In the genomic region with DNA sequence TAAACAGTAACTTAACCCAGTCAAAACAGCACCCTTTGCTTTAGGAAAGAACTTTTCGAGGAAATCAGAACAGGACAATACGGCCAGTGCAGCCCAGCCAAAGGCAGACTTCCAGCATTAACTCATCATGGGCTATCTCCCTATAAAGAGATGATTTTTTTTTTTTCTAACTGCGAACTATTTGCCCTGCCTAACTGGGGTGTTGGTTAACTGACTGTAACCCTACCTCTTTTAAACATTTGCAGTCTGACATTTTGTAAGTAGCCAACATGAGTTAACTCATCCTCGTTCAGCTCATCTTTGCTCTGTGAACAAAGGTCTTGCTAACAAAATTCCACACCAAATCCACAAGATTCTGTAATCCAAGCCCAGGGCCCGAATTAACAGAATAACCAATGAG, we compare ENCODE assay signal across 8 mouse cellular contexts. TPM values are rescaled to one million over a fixed set of nuclear protein-coding genes. Genes with fewer than 3 reads are reported as not detected.
DNase-seq lines count a peak whose midpoint lies in the region; ATAC-seq lines count a peak whose summit lies in the region.

No protein-coding gene starts in this region.

- H3K27me3 ChIP-seq in heart, embryonic 12.5 days (replicated peaks): no peaks in the 10 kb centered on the region
- peaks cover 11% of the 10 kb centered on the region; the same call in 1 of the 2 replicates for H3K27me3 ChIP-seq in hindbrain, embryonic 12.5 days

- H3K27ac ChIP-seq in heart, embryonic 12.5 days (ENCODE audit: poor library complexity, severe bottlenecking): no peak overlapping the region
- H3K27ac ChIP-seq in hindbrain, embryonic 12.5 days: no peak overlapping the region
- H3K27ac ChIP-seq in macrophage: peak overlapping the region; percentile 77

- DNase-seq in heart, postnatal 14 days: no peak
- DNase-seq in adipocyte (ENCODE audit: low spot score): peak; percentile 57
- no peak for DNase-seq in thymus, postnatal 4 days
- DNase-seq in urinary bladder, postnatal 4 days (ENCODE audit: low spot score in 2 of 2): no peak

- peak overlapping the region; percentile 19; the same call in 1 of the 2 replicates for H3K4me2 ChIP-seq in heart, embryonic 12.5 days
- peak overlapping the region; percentile 90 for H3K4me2 ChIP-seq in hindbrain, embryonic 12.5 days (replicated peaks)

- 0 out of 2 replicates have a peak overlapping the region, but pooled peaks have one; percentile 11 for H3K4me3 ChIP-seq in heart, embryonic 12.5 days
- H3K4me3 ChIP-seq in hindbrain, embryonic 12.5 days: peak overlapping the region; percentile 82
- H3K4me3 ChIP-seq in macrophage (ENCODE audit: inconsistent target): peak overlapping the region; percentile 86

- no peak for ATAC-seq in heart, embryonic 12.5 days (ENCODE audit: insufficient number of reproducible peaks, low FRiP score)
- ATAC-seq in hindbrain, embryonic 12.5 days (ENCODE audit: low FRiP score): no peak
- no peak for ATAC-seq in granulocyte monocyte progenitor cell, adult 5-6 weeks (replicated peaks; ENCODE audit: poor library complexity, severe bottlenecking)

- no peak overlapping the region for H3K9ac ChIP-seq in heart, embryonic 12.5 days
- no peak overlapping the region for H3K9ac ChIP-seq in hindbrain, embryonic 12.5 days

- peaks cover 50% of the 10 kb centered on the region for H3K4me1 ChIP-seq in heart, embryonic 12.5 days (replicated peaks)
- peaks cover 19% of the 10 kb centered on the region for H3K4me1 ChIP-seq in hindbrain, embryonic 12.5 days

- no peaks in the 10 kb centered on the region for H3K36me3 ChIP-seq in heart, embryonic 12.5 days
- H3K36me3 ChIP-seq in hindbrain, embryonic 12.5 days: 0 out of 2 replicates have a peak, but pooled peaks cover 4% of the 10 kb centered on the region
- 0 out of 2 replicates have a peak, but pooled peaks cover 5% of the 10 kb centered on the region for H3K36me3 ChIP-seq in macrophage (ENCODE audit: inconsistent target)

- 61% methylated on average over 5 of the region's 5 CpGs for WGBS in heart, embryonic 12.5 days
- WGBS in hindbrain, embryonic 12.5 days: 46% methylated on average over 5 of the region's 5 CpGs
- WGBS in macrophage (ENCODE audit: missing documents): 94% methylated on average over 5 of the region's 5 CpGs

- H3K79me2 ChIP-seq in macrophage (ENCODE audit: inconsistent target): peaks cover 63% of the 10 kb centered on the region

- no peaks in the 10 kb centered on the region for H3K9me3 ChIP-seq in heart, embryonic 12.5 days (replicated peaks)
- no peaks in the 10 kb centered on the region for H3K9me3 ChIP-seq in hindbrain, embryonic 12.5 days (replicated peaks)

- intact Hi-C loops in heart, postnatal 14 days (cut with DNase I): no loop called here

RNA-seq across cellular contexts. Expression of gene Sh3bp5, which starts 1.5 kb away (rescaled TPM):
- polyA plus RNA-seq in heart, embryonic 12.5 days (2016; fragmentation: Nextera tagmentation; extraction: Ambion mirVana): 29.9 and 30.2 TPM in 2 replicates
- 10 to 100 TPM; 44.4 to 47.3 TPM for total RNA-seq in heart, postnatal 14 days (2021)
- polyA plus RNA-seq in hindbrain, embryonic 12.5 days (2016; fragmentation: Nextera tagmentation; extraction: Ambion mirVana): 54.9 and 68.0 TPM in 2 replicates
- 100 to 1,000 TPM in 16 of 26 experiments, 10 to 100 TPM in 10; 59.6 to 272 (median 117) TPM for total RNA-seq in macrophage (2018; cell fraction: chromatin; rRNA removed)
- total RNA-seq in macrophage (2018; cell fraction: cytosol; rRNA removed): 100 to 1,000 TPM in 24 of 26 experiments, 10 to 100 TPM in 2; 96.2 to 190 (median 141) TPM
- total RNA-seq in macrophage (2018; cell fraction: nucleus; rRNA removed): 100 to 1,000 TPM in 18 of 26 experiments, 10 to 100 TPM in 8; 64.7 to 176 (median 139) TPM
- 90.6 to 150 TPM (median 150 TPM) in 3 replicates for polyA plus RNA-seq in macrophage (2018)
- 5.0 and 6.3 TPM in 2 replicates for total RNA-seq in granulocyte monocyte progenitor cell, adult 5-6 weeks (2014; fragmentation: Nextera tagmentation)
- total RNA-seq in granulocyte monocyte progenitor cell, adult 5-6 weeks (2017): 2.7 and 2.8 TPM in 2 replicates

RNA-seq across cellular contexts. Expression of gene Eaf1, which starts 59.8 kb away (rescaled TPM):
- polyA plus RNA-seq in heart, embryonic 12.5 days (2016; fragmentation: Nextera tagmentation; extraction: Ambion mirVana): 20.1 and 20.9 TPM in 2 replicates
- 10 to 100 TPM; 12.2 to 12.6 TPM for total RNA-seq in heart, postnatal 14 days (2021)
- polyA plus RNA-seq in hindbrain, embryonic 12.5 days (2016; fragmentation: Nextera tagmentation; extraction: Ambion mirVana): 19.3 and 19.8 TPM in 2 replicates
- 100 to 1,000 TPM in 4 of 26 experiments, 10 to 100 TPM in 22; 25.5 to 297 (median 65.6) TPM for total RNA-seq in macrophage (2018; cell fraction: chromatin; rRNA removed)
- total RNA-seq in macrophage (2018; cell fraction: cytosol; rRNA removed): 10 to 100 TPM; 40.9 to 90.1 (median 50.3) TPM
- total RNA-seq in macrophage (2018; cell fraction: nucleus; rRNA removed): 100 to 1,000 TPM in 4 of 26 experiments, 10 to 100 TPM in 22; 28.9 to 124 (median 57.0) TPM
- polyA plus RNA-seq in macrophage (2018): 29.7 to 78.1 TPM (median 30.5 TPM) in 3 replicates
- 26.3 and 35.0 TPM in 2 replicates for total RNA-seq in granulocyte monocyte progenitor cell, adult 5-6 weeks (2014; fragmentation: Nextera tagmentation)
- 26.5 and 31.4 TPM in 2 replicates for total RNA-seq in granulocyte monocyte progenitor cell, adult 5-6 weeks (2017)

Comparison
In these comparisons a context has a peak if more than half of its experiments do, and no peak if none do; other contexts are left out.
1. H3K4me3 ChIP-seq: peak in every context shown above with its lines; median percentile 86 in macrophage; 82 in hindbrain, embryonic 12.5 days; 11 in heart, embryonic 12.5 days.